Mouse (Mus musculus) adrenal gland, postnatal 10 days (tissue): ENCODE results near the gene Casd1. TPM values are rescaled to one million over a fixed set of nuclear protein-coding genes. Genes with fewer than 3 reads are reported as not detected.

Source experiments
- total RNA-seq, 2 experiments: library from RNA; stranded (reverse); gene quantifications; 2 replicates each; pipeline ENCODE4 v1.2.3; 2021

The Casd1 gene
- total RNA-seq, 2 experiments from 2014 or later = 32.7 to 34.9 TPM

Other genes with a start within 250 kb of the Casd1 start
- 1,000 to 10,000 TPM in 1 of 2 experiments, 100 to 1,000 TPM in 1; 549 to 1,048 TPM for gene Col1a2, start 96.0 kb upstream of the Casd1 start, total RNA-seq
- gene Sgce, start 146.4 kb downstream of the Casd1 start, total RNA-seq = 10 to 100 TPM; 57.3 to 65.7 TPM
- 100 to 1,000 TPM; 283 to 299 TPM for gene Peg10, start 146.5 kb downstream of the Casd1 start, total RNA-seq